Mouse (Mus musculus) splenic B cell, adult 2 months (primary cell): ENCODE results near the gene Scrn1.

ENCODE experiments used
- DNase-seq: peaks from one replicate; pipeline ENCODE4 v3.0.0-alpha.2; 2011; ENCODE audit warnings: low read depth, low spot score
- H3K27me3 ChIP-seq: 2 replicates; pipeline ENCODE4 v1.6.1; 2012; ENCODE audit warnings: mild to moderate bottlenecking, low read length, moderate library complexity, mixed read lengths; ENCODE audit not compliant: control insufficient read depth, poor library complexity, insufficient read depth, severe bottlenecking
- H3K36me3 ChIP-seq: 2 replicates; pipeline ENCODE4 v1.6.1; 2012; ENCODE audit warnings: mild to moderate bottlenecking, low read length, moderate library complexity, mixed read lengths; ENCODE audit not compliant: control insufficient read depth, poor library complexity, insufficient read depth, severe bottlenecking

The Scrn1 gene

GRCm38 (mm10) chr6:54588212-54588611 is 21.9 kb upstream of the Scrn1 start:
- no peak for DNase-seq
- Histone ChIP-seq H3K27me3 (no peaks in the 10 kb centered on the region), H3K36me3 (no peaks in the 10 kb centered on the region)

GRCm38 (mm10) chr6:54587683-54588082 is 21.4 kb upstream of the Scrn1 start:
- H3K36me3 ChIP-seq, result no peaks in the 10 kb centered on the region
- H3K27me3 ChIP-seq, result no peaks in the 10 kb centered on the region
- DNase-seq, result no peak

GRCm38 (mm10) chr6:54586911-54587310 is 20.6 kb upstream of the Scrn1 start:
- no peaks in the 10 kb centered on the region for H3K36me3 ChIP-seq
- H3K27me3 ChIP-seq, result no peaks in the 10 kb centered on the region
- DNase-seq, result no peak

- H3K36me3 ChIP-seq, result no peaks in the 10 kb centered on the region
- no peaks in the 10 kb centered on the region for H3K27me3 ChIP-seq
- DNase-seq, result peak; percentile 67
Observed at GRCm38 (mm10) chr6:54586175-54586574, 19.9 kb upstream of the Scrn1 start.

DNA sequence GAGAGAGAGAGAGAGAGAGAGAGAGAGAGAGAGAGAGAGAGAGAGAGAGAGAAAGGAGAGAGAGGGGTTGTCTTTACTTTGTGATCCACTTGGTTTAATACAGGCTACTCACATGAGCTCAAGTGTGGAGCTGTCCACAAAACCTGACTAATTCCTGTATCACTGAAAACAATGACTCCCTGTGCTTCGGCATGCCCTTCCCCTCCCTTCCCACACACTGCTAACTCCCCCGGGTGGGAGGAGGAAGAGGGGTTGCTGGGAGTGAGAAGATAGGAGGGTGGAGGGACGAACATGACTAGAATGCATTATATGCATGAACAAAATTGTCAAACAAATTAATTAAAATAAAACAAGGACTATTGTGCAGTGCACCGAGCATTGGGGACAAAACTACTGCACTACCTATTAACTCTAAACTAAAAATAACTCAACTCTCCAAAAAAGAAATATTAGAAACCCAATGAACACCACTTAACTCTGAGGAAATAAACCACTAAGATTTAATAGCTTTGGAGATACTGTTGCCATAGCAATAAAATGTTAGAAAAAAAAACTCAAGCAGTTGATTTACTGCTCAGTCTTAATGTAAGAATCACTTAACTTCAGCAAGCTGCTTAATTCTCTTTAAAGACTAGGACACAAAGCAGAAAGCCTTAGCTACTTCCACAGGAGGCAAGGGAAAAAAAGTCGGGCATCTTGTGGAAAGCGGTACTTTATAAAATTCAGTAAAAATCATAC is 7.1 kb upstream of the Scrn1 start:
- DNase-seq, result no peak

GRCm38 (mm10) chr6:54569776-54570175 is 3.5 kb upstream of the Scrn1 start:
- DNase-seq, result no peak
- Histone ChIP-seq H3K27me3 (no peaks in the 10 kb centered on the region; the same call in 1 of the 2 replicates), H3K36me3 (no peaks in the 10 kb centered on the region)

More for the DNA sequence above, 7.1 kb upstream of the Scrn1 start:
- Histone ChIP-seq H3K27me3 (no peaks in the 10 kb centered on the region), H3K36me3 (no peaks in the 10 kb centered on the region)

- H3K36me3 ChIP-seq, result no peaks in the 10 kb centered on the region
- H3K27me3 ChIP-seq, result no peaks in the 10 kb centered on the region; the same call in 1 of the 2 replicates
- no peak for DNase-seq
Observed at GRCm38 (mm10) chr6:54566546-54566919, 244 bp upstream of the Scrn1 start.

GRCm38 (mm10) chr6:54565012-54565411 is 1.3 kb downstream of the Scrn1 start:
- H3K36me3 ChIP-seq, result no peaks in the 10 kb centered on the region
- no peaks in the 10 kb centered on the region; the same call in 1 of the 2 replicates for H3K27me3 ChIP-seq
- no peak for DNase-seq

DNA sequence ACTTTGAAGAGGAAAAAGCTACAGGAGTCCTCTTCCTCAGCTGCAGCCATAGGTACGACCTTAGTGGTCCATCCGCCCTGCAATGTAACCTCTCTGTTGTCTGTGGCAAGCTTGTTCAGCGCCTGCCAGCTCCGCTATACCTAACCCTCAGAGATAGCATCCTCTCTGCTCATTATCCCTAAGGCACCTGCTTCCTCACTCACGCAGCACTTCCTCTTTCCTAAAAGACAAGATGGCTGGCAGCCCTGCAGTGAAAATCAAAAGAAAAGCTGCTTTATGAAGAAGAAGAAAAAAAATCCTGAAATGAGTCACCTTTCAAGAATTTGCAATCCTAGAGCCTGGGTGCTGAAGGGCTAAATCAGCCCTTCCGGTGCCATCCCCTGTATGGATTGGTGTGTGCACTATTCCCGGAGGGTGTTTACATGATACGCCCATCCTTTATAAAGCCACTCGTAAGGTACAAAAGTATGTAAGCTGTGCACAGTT is 1.7 kb downstream of the Scrn1 start:
- DNase-seq, result no peak
- H3K27me3 ChIP-seq, result no peaks in the 10 kb centered on the region; the same call in 1 of the 2 replicates
- no peaks in the 10 kb centered on the region for H3K36me3 ChIP-seq

- no peak for DNase-seq
- no peaks in the 10 kb centered on the region; the same call in 1 of the 2 replicates for H3K27me3 ChIP-seq
- no peaks in the 10 kb centered on the region for H3K36me3 ChIP-seq
Observed at GRCm38 (mm10) chr6:54563561-54563960, 2.7 kb downstream of the Scrn1 start.

DNA sequence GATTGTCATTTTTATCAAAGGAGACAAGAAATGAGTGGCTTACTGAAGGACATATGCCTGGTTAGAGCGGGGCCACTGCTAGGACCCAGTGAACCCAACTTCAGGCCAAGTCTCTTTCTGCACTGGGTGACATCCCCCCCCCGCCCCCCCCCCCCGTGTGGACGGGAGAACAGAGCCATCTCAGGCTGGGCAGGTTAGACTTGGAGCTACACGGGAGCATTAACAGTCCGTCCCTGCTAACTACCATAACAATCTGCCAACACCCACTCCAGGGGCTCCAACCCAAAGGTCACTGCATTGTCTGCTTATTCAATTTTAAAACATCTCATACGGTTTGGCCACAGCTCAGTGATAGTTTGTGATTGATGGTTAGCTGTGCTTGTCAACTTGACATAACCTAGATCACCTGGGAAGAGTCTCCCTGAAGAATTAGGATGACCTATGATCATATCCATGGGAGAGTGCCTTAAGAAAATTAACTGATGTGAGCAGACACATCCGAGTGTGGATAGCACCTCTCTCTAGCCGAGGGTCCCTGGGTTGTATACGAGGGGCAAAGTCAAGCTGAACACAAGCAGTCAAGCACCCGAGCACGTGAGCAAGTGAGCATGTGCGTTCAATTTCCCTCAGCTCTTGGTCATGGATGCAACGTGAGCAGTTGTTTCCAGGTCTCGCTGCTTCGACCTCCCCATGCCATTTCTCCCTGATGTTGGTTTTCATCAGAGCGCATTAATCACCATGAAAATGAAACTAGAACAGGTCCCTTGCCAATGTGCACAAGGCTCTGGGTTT is 4.1 kb downstream of the Scrn1 start:
- no peak for DNase-seq
- Histone ChIP-seq H3K27me3 (no peaks in the 10 kb centered on the region; the same call in 1 of the 2 replicates), H3K36me3 (no peaks in the 10 kb centered on the region)

DNA sequence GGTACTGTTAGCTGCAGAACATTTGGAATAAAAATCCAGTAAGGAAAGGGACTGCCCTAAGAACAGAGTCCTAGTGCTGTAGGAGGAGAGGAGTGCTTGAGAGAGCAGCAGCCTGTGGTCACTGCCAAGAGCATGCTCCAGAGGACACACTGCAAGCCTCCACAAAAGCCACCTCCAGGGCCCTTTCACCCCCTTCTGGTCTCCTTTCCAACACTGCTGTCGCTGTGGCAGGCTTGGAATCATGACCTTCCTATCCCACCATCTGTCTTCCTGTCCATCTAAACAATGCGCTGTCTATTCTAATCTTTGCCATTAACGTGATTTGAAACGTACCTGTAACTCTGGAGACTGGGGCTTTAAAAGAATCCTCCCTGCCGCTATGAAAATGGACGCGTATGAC is 7.8 kb downstream of the Scrn1 start:
- no peak for DNase-seq
- H3K27me3 ChIP-seq, result no peaks in the 10 kb centered on the region
- no peaks in the 10 kb centered on the region for H3K36me3 ChIP-seq

GRCm38 (mm10) chr6:54557671-54558070 is 8.6 kb downstream of the Scrn1 start:
- H3K27me3 ChIP-seq, result no peaks in the 10 kb centered on the region
- DNase-seq, result no peak
- no peaks in the 10 kb centered on the region for H3K36me3 ChIP-seq

DNA sequence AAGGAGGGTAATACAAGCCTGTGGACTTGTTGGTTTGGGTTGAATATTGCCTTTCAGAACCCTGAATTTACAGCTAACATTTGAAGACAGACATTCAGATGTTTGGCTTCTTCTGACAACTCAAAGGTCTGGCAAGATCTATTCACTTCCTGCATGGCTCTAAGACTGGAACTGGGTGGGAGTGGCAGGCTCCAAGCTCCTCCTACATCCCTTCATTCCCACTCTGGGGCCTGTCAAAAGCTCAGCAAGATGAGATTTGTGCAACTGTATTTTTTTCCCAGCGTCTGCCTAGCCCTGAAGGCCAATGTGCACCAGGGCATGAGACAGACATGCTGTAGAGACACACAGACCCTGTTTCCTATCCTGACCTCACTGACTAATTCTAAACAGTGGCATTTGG is 10.5 kb downstream of the Scrn1 start:
- DNase-seq, result no peak
- no peaks in the 10 kb centered on the region for H3K36me3 ChIP-seq
- no peaks in the 10 kb centered on the region for H3K27me3 ChIP-seq
